In the genomic region with DNA sequence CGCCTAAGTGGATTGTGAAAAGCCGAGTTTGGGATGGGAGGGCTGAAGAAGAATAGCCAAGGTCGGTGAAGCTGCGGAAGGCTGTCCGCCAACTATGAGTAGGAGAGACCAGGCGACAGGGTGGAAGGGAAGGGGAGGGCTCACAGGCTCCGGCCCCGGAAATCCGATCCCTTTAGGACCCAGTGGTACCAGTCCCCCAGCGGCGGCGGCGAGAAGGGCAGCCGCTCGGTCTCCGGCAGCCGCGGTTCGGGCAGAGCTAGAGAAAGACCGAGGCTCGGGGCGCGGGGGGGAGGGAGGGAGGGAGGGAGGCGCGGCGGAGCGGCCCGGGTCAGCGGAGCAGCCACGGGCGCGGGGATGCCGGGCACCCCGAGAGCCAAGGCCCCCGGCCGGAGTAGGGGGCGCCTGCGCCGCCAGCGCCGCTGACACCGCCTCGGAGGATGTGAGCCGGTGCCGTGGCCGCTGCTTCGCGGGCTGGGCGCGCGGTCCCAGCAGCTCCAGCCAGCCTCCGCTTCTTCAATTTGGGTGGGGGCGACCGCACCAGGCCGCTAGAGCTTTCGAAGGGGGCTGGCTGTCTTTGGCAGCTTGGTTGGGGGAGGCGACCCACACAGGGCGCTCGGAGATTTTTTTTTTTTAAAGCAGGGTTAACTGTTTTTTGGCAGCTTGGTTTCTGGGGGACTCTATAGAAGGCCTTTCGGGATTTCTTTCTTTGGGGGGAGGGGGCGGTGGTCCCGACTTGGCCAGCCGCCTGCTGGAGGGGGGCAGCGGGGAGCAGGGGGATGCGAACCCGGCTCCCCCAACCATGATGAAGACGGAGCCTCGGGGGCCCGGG, we compare ENCODE assay signal across 8 mouse cellular contexts. TPM values are rescaled to one million over a fixed set of nuclear protein-coding genes. Genes with fewer than 3 reads are reported as not detected.
DNase-seq lines count a peak whose midpoint lies in the region; ATAC-seq lines count a peak whose summit lies in the region.

Gene Ppp1r9b (plus strand): TSS at position 287 of the 829 bp plus-strand sequence.

- no peaks in the 10 kb centered on the region for H3K27me3 ChIP-seq in intestine, embryonic 14.5 days (replicated peaks; ENCODE audit: control insufficient read depth, insufficient read depth, low read length)
- no peaks in the 10 kb centered on the region; the same call in 1 of the 2 replicates for H3K27me3 ChIP-seq in midbrain, embryonic 10.5 days (ENCODE audit: low read depth, poor library complexity, severe bottlenecking)

- peaks cover 13% of the 10 kb centered on the region; the same call in 1 of the 2 replicates for H3K36me3 ChIP-seq in intestine, embryonic 14.5 days (ENCODE audit: control insufficient read depth, insufficient read depth, low read length)
- peaks cover 20% of the 10 kb centered on the region for H3K36me3 ChIP-seq in midbrain, embryonic 10.5 days

- peak; percentile 83 for ATAC-seq in intestine, embryonic 14.5 days (replicated peaks; ENCODE audit: low FRiP score, low TSS enrichment, low read depth)

- intact Hi-C loops in left cerebral cortex, postnatal 36 days (cut with DNase I) = loop anchor here (5.0 kb wide), 1 partner anchor 51 kb away; the partner anchor contains the start of gene Pdk2

- peak within 1 kb of the TSS; percentile 86 for H3K9ac ChIP-seq in intestine, embryonic 14.5 days (ENCODE audit: low read length)

- WGBS in intestine, embryonic 14.5 days = under 1% methylated on average over 65 of the region's 69 CpGs
- under 1% methylated on average over 58 of the region's 69 CpGs for WGBS in midbrain, embryonic 10.5 days

- peak; percentile 97 for DNase-seq in adrenal gland, adult 2 months
- peak; percentile 94 for DNase-seq in embryo, embryonic 11 days
- peak; percentile 94 for DNase-seq in gastrocnemius, postnatal 25 days
- DNase-seq in intestine, embryonic 14.5 days (ENCODE audit: low spot score) = peak; percentile 96
- peak; percentile 93 for DNase-seq in left cerebral cortex, postnatal 36 days (ENCODE audit: low spot score in 2 of 2)
- DNase-seq in midbrain, embryonic 10.5 days (ENCODE audit: low spot score) = peak; percentile 96
- peak; percentile 88 for DNase-seq in right cerebral cortex, postnatal 36 days (ENCODE audit: low spot score in 2 of 2)
- DNase-seq in urinary bladder, postnatal 4 days (ENCODE audit: low spot score in 2 of 2) = peak; percentile 88 to 93

- peak within 1 kb of the TSS; percentile 98 for H3K4me2 ChIP-seq in intestine, embryonic 14.5 days (ENCODE audit: low read length)

- H3K4me3 ChIP-seq in intestine, embryonic 14.5 days (ENCODE audit: low read depth, low read length) = peak within 1 kb of the TSS; percentile 88
- H3K4me3 ChIP-seq in midbrain, embryonic 10.5 days = peak within 1 kb of the TSS; percentile 81

- no peaks in the 10 kb centered on the region for H3K9me3 ChIP-seq in intestine, embryonic 14.5 days (ENCODE audit: control insufficient read depth, low read length)
- no peaks in the 10 kb centered on the region for H3K9me3 ChIP-seq in midbrain, embryonic 10.5 days (replicated peaks)

- H3K4me1 ChIP-seq in intestine, embryonic 14.5 days (replicated peaks; ENCODE audit: control insufficient read depth, insufficient read depth, low read length) = peaks cover 57% of the 10 kb centered on the region
- H3K4me1 ChIP-seq in midbrain, embryonic 10.5 days = peaks cover 92% of the 10 kb centered on the region

- H3K27ac ChIP-seq in intestine, embryonic 14.5 days (ENCODE audit: low read depth) = peak within 1 kb of the TSS; percentile 81
- H3K27ac ChIP-seq in midbrain, embryonic 10.5 days (replicated peaks) = peak within 1 kb of the TSS; percentile 96

RNA-seq across cellular contexts. Expression of gene Ppp1r9b, which starts in this region (rescaled TPM):
- total RNA-seq in adrenal gland, adult 2 months (2021) = 100 to 1,000 TPM; 101 to 148 TPM
- 61.6 and 64.6 TPM in 2 replicates for polyA plus RNA-seq in adrenal gland, adult 2 months (2012; rRNA removed)
- total RNA-seq in gastrocnemius, postnatal 25 days (2021) = 10 to 100 TPM; 21.8 to 30.0 TPM
- 11.9 and 12.2 TPM in 2 replicates for polyA plus RNA-seq in intestine, embryonic 14.5 days (2014; fragmentation: Nextera tagmentation; extraction: Ambion mirVana)
- 100 to 1,000 TPM; 700 to 743 TPM for total RNA-seq in left cerebral cortex, postnatal 36 days (2021)
- polyA plus RNA-seq in midbrain, embryonic 10.5 days (2016; fragmentation: Nextera tagmentation; extraction: Ambion mirVana) = 8.6 and 9.0 TPM in 2 replicates

Comparison
In these comparisons a context has a peak if more than half of its experiments do, and no peak if none do; other contexts are left out.
1. Peak in every context shown above with its lines: DNase-seq, ATAC-seq, H3K4me3 ChIP-seq and H3K27ac ChIP-seq.
2. RNA of gene Ppp1r9b (total RNA-seq): 700 to 743 TPM in left cerebral cortex, postnatal 36 days; 101 to 148 TPM in adrenal gland, adult 2 months and 21.8 to 30.0 TPM in gastrocnemius, postnatal 25 days; every median in the first group is over 4 times any median in the second.